Mouse (Mus musculus) thymus, postnatal 14 days (tissue): ENCODE measurements around the gene Olfr1451.
"Not testable (repeated sequence)": the region's sequence is repeated elsewhere in the genome, so short reads cannot be mapped to it uniquely, and the experiment has no call there.

Source experiments
- DNase-seq: peaks from one replicate; pipeline ENCODE4 v3.0.0; 2021

Olfr1451 gene

GRCm38 (mm10) chr19:12994714-12995113 is at the start of gene Olfr1451:
Gene Olfr1451 (plus strand): TSS chr19:12995014.
- no peak for DNase-seq

- no peak for DNase-seq
Measured at GRCm38 (mm10) chr19:12949958-12950357, 44.9 kb upstream of the Olfr1451 start, which contains the start of gene Olfr1450. Gene Olfr1450 (plus strand): TSS chr19:12950258.

DNA sequence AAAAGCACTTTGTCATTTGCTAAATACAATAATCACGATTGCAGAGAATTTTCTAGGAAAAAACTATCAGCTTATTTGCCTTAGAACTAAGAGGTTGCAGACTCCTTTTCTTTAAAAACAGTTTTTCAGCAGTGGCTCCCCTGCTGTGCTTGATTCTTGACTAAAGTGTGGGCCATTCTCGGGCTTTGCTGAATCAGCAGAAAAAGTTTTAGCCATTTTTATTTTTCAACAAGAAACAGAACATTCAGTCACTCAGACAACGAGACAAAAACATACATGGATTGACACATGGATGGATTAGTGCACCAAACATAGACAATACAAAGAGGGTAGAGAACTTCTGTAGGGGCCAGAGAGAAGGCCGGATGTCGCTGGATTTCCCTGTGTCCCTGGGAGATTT is 24.7 kb upstream of the Olfr1451 start:
- DNase-seq = not testable (repeated sequence)

DNA sequence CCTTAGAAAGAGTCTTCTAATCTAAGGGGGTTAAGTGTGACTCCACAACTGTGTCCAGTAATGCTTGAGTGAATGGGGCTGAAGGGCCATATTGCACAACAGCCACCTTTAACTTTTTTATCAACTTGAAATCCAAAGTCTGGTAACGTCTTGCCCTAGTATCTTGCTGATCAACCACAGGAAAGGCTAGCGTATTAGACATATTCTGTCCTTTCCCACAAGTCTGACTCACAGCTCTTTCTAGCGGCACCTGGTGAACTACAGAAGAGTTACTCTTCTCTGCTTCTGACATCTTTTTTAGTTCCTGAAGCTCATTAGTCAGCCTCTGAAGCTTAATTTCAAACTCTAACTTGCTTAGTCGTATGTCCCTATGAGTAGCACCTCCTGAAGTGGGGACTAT is 2.5 kb upstream of the Olfr1451 start:
- DNase-seq = not testable (repeated sequence)

- DNase-seq = no peak
Measured at GRCm38 (mm10) chr19:13028227-13028626, 33.4 kb downstream of the Olfr1451 start, which contains the start of gene Olfr1453. Gene Olfr1453 (minus strand): TSS chr19:13028327.
